Mouse (Mus musculus): ENCODE data around the gene Arhgap30. TPM values are rescaled to one million over a fixed set of nuclear protein-coding genes. Genes with fewer than 3 reads are reported as not detected.

The Arhgap30 gene
- polyA plus RNA-seq, 1 experiment: 0.02 TPM

DNA sequence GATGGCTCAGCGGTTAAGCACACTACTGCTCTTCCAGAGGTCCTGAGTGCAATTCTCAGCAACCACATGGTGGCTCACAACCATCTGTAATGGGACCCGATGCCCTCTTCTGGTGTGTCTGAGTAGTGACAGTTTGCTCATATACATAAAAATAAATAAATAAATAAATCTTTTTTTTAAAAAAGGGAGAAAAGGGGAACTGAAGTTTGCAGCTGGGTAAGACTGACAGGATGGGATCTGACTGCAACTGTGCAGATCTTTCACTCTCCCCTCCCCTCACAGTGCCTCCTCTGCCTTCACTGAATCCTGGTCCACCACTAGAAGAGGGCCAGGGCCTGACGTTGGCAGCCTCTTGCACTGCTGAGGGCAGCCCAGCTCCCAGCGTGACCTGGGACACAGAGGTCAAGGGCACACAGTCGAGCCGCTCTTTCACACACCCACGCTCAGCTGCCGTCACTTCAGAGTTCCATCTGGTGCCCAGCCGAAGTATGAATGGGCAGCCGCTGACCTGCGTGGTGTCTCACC, 6.6 kb upstream of the Arhgap30 start:
- Histone ChIP-seq H3K36me3 (ENCODE audit: control insufficient read depth, insufficient read depth) (no peaks in the 10 kb centered on the region), H3K4me2 (ENCODE audit: low read depth) (no peak overlapping the region), H3K79me2 (ENCODE audit: control insufficient read depth, insufficient read depth) (no peaks in the 10 kb centered on the region), H3K27me3 (ENCODE audit: control insufficient read depth, insufficient read depth, insufficient read length) (no peaks in the 10 kb centered on the region), H3ac (ENCODE audit: control insufficient read depth, insufficient read length) (no peak overlapping the region), H3K4me3 (no peak overlapping the region)
- TF ChIP-seq POLR2AphosphoS2 (IDR thresholded peaks at IDR 0.05; ENCODE audit: insufficient read length, low read depth): no peak
- TF ChIP-seq REST (IDR thresholded peaks at IDR 0.05; ENCODE audit: insufficient read depth, insufficient read length): no peak
- no peak for TF ChIP-seq E2F4 (IDR thresholded peaks at IDR 0.05; ENCODE audit: insufficient read depth)
- TF ChIP-seq MYOD1 (IDR thresholded peaks at IDR 0.05; ENCODE audit: control insufficient read depth in 1 of 3, insufficient read length in 2 of 3, low read depth in 2 of 3): no peak
- no peak for TF ChIP-seq MYOG (IDR thresholded peaks at IDR 0.05; ENCODE audit: control insufficient read depth in 1 of 3, insufficient read depth in 1 of 3, insufficient read length in 2 of 3, low read depth in 2 of 3)
- no peak for TF ChIP-seq CEBPB (IDR thresholded peaks at IDR 0.05; ENCODE audit: insufficient read depth, poor library complexity, severe bottlenecking)
- TF ChIP-seq POLR2A (IDR thresholded peaks at IDR 0.05; ENCODE audit: insufficient read length, low read depth): no peak
- no peak for TF ChIP-seq USF1 (IDR thresholded peaks at IDR 0.05; ENCODE audit: low read depth)
- no peak for TF ChIP-seq MAX (IDR thresholded peaks at IDR 0.05; ENCODE audit: low read depth)
- TF ChIP-seq TCF3 (IDR thresholded peaks at IDR 0.05; ENCODE audit: insufficient read length, low read depth): no peak
- TF ChIP-seq TCF12 (IDR thresholded peaks at IDR 0.05; ENCODE audit: insufficient read depth, poor library complexity, severe bottlenecking): no peak
- no peak for TF ChIP-seq SRF (IDR thresholded peaks at IDR 0.05; ENCODE audit: control insufficient read depth, insufficient read length, low read depth)

DNA sequence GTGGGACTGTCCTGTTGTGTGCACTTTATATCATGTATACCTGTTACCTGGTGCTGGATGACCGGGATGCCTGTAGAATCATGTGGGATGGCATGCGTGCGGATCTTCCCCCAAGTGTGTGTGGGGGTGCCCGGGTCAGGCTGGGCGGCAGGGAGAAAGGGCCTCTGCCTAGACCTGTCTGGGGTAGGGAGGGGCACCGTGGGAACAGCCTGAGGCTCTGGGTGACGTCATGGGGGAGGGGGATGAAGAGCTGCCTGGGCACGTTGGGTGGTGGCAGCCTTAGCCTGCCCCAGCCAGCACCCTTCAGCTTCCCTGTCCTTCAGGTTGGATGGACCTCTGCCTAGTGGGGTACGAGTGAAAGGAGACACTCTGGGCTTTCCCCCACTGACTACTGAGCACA, 4.4 kb upstream of the Arhgap30 start:
- H3K27me3 ChIP-seq (ENCODE audit: control insufficient read depth, insufficient read depth, insufficient read length): no peaks in the 10 kb centered on the region
- no peaks in the 10 kb centered on the region for H3K79me2 ChIP-seq (ENCODE audit: control insufficient read depth, insufficient read depth)
- H3K36me3 ChIP-seq (ENCODE audit: control insufficient read depth, insufficient read depth): no peaks in the 10 kb centered on the region
- TF ChIP-seq CEBPB (IDR thresholded peaks at IDR 0.05; ENCODE audit: insufficient read depth, poor library complexity, severe bottlenecking): no peak
- no peak for TF ChIP-seq POLR2A (IDR thresholded peaks at IDR 0.05; ENCODE audit: insufficient read length, low read depth)
- no peak for TF ChIP-seq E2F4 (IDR thresholded peaks at IDR 0.05; ENCODE audit: insufficient read depth)
- TF ChIP-seq MYOD1 (IDR thresholded peaks at IDR 0.05; ENCODE audit: control insufficient read depth in 1 of 3, insufficient read length in 2 of 3, low read depth in 2 of 3): no peak
- no peak for TF ChIP-seq USF1 (IDR thresholded peaks at IDR 0.05; ENCODE audit: low read depth)
- TF ChIP-seq TCF12 (IDR thresholded peaks at IDR 0.05; ENCODE audit: insufficient read depth, poor library complexity, severe bottlenecking): no peak
- TF ChIP-seq MAX (IDR thresholded peaks at IDR 0.05; ENCODE audit: low read depth): no peak
- no peak for TF ChIP-seq TCF3 (IDR thresholded peaks at IDR 0.05; ENCODE audit: insufficient read length, low read depth)
- TF ChIP-seq REST (IDR thresholded peaks at IDR 0.05; ENCODE audit: insufficient read depth, insufficient read length): no peak
- no peak for TF ChIP-seq POLR2AphosphoS2 (IDR thresholded peaks at IDR 0.05; ENCODE audit: insufficient read length, low read depth)
- TF ChIP-seq SRF (IDR thresholded peaks at IDR 0.05; ENCODE audit: control insufficient read depth, insufficient read length, low read depth): no peak
- no peak for TF ChIP-seq MYOG (IDR thresholded peaks at IDR 0.05; ENCODE audit: control insufficient read depth in 1 of 3, insufficient read depth in 1 of 3, insufficient read length in 2 of 3, low read depth in 2 of 3)
- no peak overlapping the region for H3K4me2 ChIP-seq (ENCODE audit: low read depth)
- H3K4me3 ChIP-seq: no peak overlapping the region
- no peak overlapping the region for H3ac ChIP-seq (ENCODE audit: control insufficient read depth, insufficient read length)

DNA sequence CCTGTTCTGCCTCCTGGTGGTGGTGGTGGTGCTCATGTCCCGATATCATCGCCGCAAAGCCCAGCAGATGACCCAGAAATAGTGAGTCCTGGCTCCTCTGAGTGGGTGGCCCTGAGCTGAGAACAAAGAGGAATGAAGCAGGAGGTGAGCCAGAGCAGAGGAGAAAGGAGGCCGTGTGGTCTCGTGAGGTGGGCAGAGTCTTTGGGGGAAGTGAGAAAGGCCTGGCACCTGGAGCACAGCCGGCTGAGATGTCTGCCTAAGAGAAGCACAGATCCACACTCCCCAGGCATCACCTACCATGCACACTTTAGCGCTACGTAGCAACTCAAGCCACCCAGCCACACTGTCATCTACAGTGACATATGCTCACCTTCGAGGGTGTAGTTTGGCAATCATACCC, 3.6 kb upstream of the Arhgap30 start:
- no peaks in the 10 kb centered on the region for H3K79me2 ChIP-seq (ENCODE audit: control insufficient read depth, insufficient read depth)
- H3K36me3 ChIP-seq (ENCODE audit: control insufficient read depth, insufficient read depth): no peaks in the 10 kb centered on the region
- no peak overlapping the region for H3K4me2 ChIP-seq (ENCODE audit: low read depth)
- H3ac ChIP-seq (ENCODE audit: control insufficient read depth, insufficient read length): no peak overlapping the region
- no peaks in the 10 kb centered on the region for H3K27me3 ChIP-seq (ENCODE audit: control insufficient read depth, insufficient read depth, insufficient read length)
- TF ChIP-seq SRF (IDR thresholded peaks at IDR 0.05; ENCODE audit: control insufficient read depth, insufficient read length, low read depth) (no peak), POLR2AphosphoS2 (IDR thresholded peaks at IDR 0.05; ENCODE audit: insufficient read length, low read depth) (no peak), TCF12 (IDR thresholded peaks at IDR 0.05; ENCODE audit: insufficient read depth, poor library complexity, severe bottlenecking) (no peak), MYOG (IDR thresholded peaks at IDR 0.05; ENCODE audit: control insufficient read depth in 1 of 3, insufficient read depth in 1 of 3, insufficient read length in 2 of 3, low read depth in 2 of 3) (no peak), E2F4 (IDR thresholded peaks at IDR 0.05; ENCODE audit: insufficient read depth) (no peak), MYOD1 (IDR thresholded peaks at IDR 0.05; ENCODE audit: control insufficient read depth in 1 of 3, insufficient read length in 2 of 3, low read depth in 2 of 3) (no peak), TCF3 (IDR thresholded peaks at IDR 0.05; ENCODE audit: insufficient read length, low read depth) (no peak), REST (IDR thresholded peaks at IDR 0.05; ENCODE audit: insufficient read depth, insufficient read length) (no peak), USF1 (IDR thresholded peaks at IDR 0.05; ENCODE audit: low read depth) (no peak), CEBPB (IDR thresholded peaks at IDR 0.05; ENCODE audit: insufficient read depth, poor library complexity, severe bottlenecking) (no peak), POLR2A (IDR thresholded peaks at IDR 0.05; ENCODE audit: insufficient read length, low read depth) (no peak), MAX (IDR thresholded peaks at IDR 0.05; ENCODE audit: low read depth) (no peak)
- no peak overlapping the region for H3K4me3 ChIP-seq

DNA sequence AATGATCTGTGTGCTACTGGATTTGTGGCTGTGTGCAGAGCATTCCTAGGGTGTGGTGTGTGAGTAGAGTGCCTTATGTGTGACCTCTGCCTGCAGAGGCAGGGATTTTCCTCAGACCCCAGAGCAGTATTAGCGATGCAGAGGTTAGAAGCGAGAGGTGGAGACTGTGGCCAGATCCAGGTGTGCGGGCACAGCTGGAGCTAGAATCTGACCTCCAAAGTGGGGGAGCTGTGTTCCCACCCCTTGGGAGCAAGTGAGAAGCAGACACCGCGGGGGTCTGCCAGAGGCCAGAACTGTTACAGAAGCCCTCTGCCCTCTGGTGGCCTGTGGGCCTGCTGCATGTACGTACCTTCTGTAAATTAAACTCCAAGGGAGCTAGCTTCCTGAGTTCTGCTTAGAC, 1.7 kb upstream of the Arhgap30 start:
- Histone ChIP-seq H3K79me2 (ENCODE audit: control insufficient read depth, insufficient read depth) (no peaks in the 10 kb centered on the region), H3K4me3 (no peak overlapping the region), H3ac (ENCODE audit: control insufficient read depth, insufficient read length) (no peak overlapping the region), H3K4me2 (ENCODE audit: low read depth) (no peak overlapping the region), H3K36me3 (ENCODE audit: control insufficient read depth, insufficient read depth) (no peaks in the 10 kb centered on the region), H3K27me3 (ENCODE audit: control insufficient read depth, insufficient read depth, insufficient read length) (no peaks in the 10 kb centered on the region)
- TF ChIP-seq REST (IDR thresholded peaks at IDR 0.05; ENCODE audit: insufficient read depth, insufficient read length) (no peak), POLR2A (IDR thresholded peaks at IDR 0.05; ENCODE audit: insufficient read length, low read depth) (no peak), SRF (IDR thresholded peaks at IDR 0.05; ENCODE audit: control insufficient read depth, insufficient read length, low read depth) (no peak), MYOG (IDR thresholded peaks at IDR 0.05; ENCODE audit: control insufficient read depth in 1 of 3, insufficient read depth in 1 of 3, insufficient read length in 2 of 3, low read depth in 2 of 3) (no peak), CEBPB (IDR thresholded peaks at IDR 0.05; ENCODE audit: insufficient read depth, poor library complexity, severe bottlenecking) (no peak)

Data from myocyte (in vitro differentiated cells).